Mouse (Mus musculus): Measurements from ENCODE around the gene Tgfbrap1. TPM values are rescaled to one million over a fixed set of nuclear protein-coding genes. Genes with fewer than 3 reads are reported as not detected.

Tgfbrap1 gene
- polyA plus RNA-seq, 1 experiment from 2014 or later: 15.6 TPM

Small RNA genes lying within 50 kb of the gene (microRNA-seq; reads per million reads assigned to microRNA genes)
- not detected for gene Gm24001

Other genes starting within 250 kb of the Tgfbrap1 start
- 50.3 TPM in 2 replicates for gene Mrps9, start 247.4 kb downstream of the Tgfbrap1 start, polyA plus RNA-seq (2016; fragmentation: Nextera tagmentation; extraction: Ambion mirVana)
- 17.6 and 18.5 TPM in 2 replicates for gene Gpr45, start 145.8 kb downstream of the Tgfbrap1 start, polyA plus RNA-seq (2016; fragmentation: Nextera tagmentation; extraction: Ambion mirVana)
- 43.0 and 47.0 TPM in 2 replicates for gene AI597479, start 73 bp upstream of the Tgfbrap1 start, polyA plus RNA-seq (2016; fragmentation: Nextera tagmentation; extraction: Ambion mirVana)
- gene Fhl2, start 98.3 kb upstream of the Tgfbrap1 start, polyA plus RNA-seq (2016; fragmentation: Nextera tagmentation; extraction: Ambion mirVana): 7.2 and 7.9 TPM in 2 replicates